Mouse (Mus musculus) urinary bladder, postnatal 14 days (tissue): Measurements from ENCODE around the gene Nfkb2.
A peak's percentile ranks its signal among the peaks of the same experiment; 100 is the strongest.

Experiments
- DNase-seq: peaks from one replicate; pipeline ENCODE4 v3.0.0; 2021; ENCODE audit warnings: low spot score

Gene Nfkb2

DNA sequence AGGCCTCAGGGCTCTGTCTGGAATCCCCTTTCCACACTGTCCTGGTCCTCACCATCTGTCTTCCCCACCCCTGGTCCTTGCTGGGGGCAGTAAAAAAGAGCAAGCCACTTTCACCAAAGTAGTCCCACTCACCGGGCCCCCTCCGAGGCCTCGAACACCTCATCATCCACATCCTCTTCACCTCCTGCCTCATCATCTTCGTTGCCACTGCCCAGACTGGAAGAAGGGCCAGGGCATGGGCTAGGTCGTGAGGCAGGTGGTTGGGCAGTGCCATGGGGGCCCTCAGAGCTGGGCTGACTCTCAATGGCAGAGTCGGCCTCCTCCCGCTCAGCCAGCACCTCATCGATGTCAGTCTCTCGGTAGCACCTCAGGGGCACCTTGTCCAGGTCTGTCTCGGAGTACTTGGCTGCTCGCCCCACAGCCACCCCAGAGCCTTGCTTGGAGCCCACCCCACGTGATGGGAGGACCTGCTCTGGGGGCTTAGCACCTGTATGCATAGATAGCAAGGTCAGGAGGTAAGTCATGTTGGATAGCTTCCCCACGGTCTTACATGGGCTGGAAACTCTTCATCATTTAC is 19.0 kb downstream of the Nfkb2 start:
- no peak for DNase-seq

DNA sequence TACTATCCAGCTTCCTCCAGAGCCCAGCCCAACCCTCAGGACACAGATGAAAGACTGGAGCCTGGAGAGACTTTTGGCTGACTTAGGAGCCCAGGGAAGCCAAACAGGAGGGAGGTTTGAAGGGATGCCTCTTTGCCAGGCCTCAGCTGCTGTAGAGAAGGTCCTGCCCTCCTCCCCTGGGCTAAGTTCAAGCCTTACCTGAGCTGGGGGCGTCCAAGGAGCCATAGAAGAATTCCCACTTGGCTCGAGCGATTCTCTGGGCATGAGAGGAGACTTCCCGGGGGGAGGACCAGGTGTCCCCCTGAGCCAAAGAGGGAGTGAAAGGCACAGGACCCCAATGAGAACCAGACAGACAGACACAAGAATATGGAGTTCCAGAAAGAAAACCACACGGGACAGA is 19.6 kb downstream of the Nfkb2 start:
- DNase-seq, result no peak

DNA sequence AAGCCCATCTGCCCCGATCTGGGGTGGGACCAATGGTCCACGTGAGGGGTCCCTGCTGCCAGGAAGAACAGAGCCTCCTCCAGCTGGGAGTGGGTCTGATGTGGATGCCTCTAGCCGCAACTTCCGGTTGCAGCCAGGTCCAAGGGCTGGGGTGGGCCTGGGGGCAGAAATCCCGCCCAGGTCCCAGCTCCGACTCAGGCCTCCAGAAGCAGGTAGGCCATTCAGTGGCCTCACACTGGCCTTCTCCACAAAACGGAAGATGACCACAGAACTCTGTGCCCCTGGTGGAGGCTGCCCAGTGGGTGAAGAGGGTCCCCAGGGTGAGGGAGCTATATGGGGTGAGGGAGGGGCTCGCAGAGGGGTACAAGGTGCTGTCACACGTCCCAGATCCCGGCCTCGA is 20.2 kb downstream of the Nfkb2 start:
- no peak for DNase-seq

DNA sequence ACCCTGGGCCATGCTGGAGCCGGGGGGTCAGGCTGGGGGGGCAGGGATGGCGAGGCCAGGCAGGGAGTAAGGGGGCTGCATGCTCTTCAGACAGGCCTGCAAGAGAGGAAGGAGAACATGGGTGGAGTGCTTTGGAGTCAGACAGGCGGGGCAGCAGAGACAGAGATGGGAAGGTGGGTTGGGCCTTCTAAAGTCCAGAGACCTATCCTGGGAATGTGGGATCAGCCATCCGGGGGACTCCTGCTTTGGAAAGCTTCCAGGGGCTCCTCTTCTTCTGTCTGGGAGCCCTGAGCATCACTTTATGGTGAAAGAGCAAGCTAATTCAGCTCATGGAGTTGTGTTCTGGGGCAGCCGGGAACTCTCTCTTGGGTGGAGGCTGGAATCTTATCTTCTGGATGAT is 20.8 kb downstream of the Nfkb2 start:
- no peak for DNase-seq

DNA sequence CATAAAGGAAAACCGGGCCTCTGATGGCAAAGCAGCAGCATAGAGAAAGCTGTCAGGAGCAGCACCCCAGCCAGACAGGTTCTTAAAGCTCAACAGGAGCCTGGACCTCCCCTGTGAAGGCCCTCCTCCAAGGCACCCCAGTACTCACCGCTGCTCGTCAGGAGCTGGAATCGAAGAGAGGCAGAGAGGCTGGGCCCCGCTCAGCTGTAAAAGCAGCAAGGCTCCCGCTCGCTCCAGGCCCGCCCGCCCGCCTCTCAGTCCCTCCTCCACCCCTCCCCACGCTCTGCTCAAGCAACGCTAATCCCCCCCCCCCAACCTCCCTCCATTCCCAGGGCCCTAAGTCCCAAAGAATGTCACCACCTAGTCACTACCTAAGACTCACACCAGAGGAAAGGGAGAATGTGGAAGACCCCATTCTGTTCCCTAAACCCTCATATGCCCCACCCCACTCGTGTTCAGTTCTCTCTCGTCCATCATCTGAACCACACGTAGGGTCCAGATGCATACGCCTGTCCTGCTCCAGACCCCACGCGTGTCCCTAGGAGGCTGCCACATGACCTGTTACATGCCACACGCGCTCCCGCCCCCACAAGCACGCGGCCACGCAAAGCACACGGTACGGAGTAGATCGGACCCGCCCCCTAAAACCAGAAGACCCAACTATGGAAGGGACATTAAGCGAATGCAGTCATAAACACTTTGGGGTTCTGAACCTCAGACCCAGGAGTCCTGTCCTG is 22.1 kb downstream of the Nfkb2 start:
- no peak for DNase-seq

DNA sequence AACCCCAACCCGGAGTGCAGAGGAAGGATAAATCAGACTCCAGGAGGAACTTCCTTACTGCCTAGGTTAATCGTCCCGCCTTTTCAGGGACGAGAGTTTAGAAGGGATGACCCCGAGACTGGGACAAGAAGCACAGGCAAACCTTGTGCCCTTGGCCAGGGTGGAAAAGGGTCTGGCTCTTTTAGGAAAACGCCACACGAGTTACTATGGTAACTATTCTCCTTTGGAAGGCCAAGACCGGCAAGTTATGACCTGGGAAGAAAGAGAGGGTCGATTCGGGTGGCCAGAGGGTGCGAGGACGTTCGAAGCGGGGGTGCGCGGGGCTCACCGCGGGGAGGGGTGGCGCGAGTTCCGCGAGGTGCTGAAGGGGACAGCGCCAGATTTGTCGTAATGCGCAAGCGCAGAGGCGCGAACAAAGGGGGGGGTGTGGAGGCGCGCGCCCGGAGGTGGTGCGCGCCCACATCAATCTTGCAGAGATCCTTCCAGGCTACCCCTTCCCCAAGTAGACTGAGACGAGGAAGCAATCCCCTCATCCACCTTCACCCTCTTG is 22.7 kb downstream of the Nfkb2 start, which contains the start of gene Psd:
Gene Psd (minus strand): TSS at position 401 of the 550 bp plus-strand sequence.
- DNase-seq, result no peak

DNA sequence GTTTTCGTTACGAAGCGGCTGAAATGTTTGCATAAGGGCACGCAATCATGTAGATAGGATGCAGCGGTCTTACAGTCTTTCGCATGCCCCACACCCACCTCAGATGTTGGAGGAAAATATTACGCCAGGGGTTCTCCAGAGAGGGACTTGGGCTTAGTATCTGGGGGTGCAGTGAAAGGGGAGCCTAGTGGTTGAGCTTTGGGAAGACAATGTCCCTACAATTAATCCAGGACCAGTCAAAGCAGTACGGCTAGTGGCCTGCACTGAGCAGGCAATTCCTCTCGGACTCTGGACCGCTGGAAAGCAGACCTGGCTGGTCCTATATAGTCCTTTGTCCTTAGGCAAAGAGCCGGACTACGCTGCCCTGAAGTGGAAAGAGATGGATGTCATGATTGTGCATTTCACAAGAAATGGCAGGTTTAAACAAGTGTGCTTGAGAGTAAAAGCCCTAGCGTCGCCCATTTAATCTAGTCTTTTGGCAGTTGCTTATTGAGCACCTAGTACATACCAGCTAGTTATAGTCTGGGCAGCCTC is 23.5 kb downstream of the Nfkb2 start:
- DNase-seq, result no peak

DNA sequence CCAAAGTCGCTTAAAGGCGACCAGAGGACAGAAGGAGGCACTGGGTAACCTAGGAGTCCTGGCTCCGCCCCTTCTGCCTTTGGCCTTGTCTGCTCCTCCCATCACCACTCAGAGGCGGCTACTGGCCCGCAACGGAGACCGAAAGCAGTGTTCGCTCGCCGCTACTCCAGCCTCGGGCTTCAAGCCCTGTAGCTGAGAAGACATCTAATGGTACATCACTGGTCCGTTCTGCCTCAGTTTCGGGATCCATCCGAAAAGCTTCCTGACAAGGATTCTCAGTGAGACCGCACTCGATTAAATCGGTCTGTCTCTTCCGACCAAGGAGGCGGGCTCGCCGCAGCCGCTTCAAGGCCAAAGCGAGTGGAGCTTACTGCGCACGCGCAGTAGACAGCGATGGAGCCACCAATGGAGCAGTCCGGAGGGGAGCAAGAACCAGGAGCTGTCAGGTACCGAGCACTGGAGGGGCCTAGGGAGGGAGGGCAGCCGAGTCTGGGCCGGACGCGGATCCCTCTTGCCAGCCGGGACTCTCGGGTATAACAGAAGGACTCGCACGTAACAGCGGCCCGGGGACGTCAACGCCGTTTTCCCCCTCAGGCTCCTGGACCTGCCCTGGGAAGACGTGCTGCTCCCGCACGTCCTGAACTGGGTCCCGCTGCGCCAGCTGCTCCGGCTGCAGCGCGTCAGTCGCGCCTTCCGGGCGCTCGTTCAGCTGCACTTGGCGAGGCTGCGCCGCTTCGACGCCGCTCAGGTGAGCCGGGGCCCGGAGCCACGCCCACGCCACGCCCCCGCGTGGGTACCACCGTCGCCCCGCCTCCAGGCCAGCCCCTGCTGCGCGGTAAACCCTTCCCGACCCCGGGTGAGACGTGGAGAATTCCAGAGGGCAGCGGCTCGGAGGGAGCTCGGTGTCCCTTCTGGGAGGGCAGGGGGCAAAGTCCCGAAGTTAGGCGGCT is 24.2 kb downstream of the Nfkb2 start, which contains the start of gene Fbxl15:
Gene Fbxl15 (plus strand): TSS at position 104 of the 950 bp plus-strand sequence.
- peak; percentile 96 for DNase-seq

DNA sequence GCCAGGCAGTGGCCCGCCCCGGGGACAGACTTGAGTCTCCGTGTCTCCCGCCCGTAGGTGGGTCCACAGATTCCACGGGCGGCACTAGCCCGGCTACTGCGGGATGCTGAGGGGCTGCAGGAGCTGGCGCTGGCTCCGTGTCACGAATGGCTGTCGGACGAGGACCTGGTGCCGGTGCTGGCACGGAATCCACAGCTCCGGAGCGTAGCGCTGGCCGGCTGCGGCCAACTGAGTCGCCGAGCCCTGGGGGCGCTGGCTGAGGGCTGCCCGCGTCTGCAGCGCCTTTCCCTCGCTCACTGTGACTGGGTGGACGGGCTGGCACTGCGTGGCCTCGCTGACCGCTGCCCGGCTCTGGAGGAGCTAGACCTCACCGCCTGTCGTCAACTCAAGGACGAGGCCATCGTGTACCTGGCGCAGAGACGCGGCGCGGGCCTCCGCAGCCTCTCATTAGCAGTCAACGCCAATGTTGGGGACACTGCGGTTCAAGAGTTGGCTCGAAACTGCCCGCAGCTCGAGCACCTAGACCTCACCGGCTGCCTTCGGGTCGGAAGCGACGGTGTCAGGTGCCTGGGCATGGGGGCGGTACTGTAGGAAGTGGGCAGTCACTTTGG is 25.0 kb downstream of the Nfkb2 start:
- no peak for DNase-seq

DNA sequence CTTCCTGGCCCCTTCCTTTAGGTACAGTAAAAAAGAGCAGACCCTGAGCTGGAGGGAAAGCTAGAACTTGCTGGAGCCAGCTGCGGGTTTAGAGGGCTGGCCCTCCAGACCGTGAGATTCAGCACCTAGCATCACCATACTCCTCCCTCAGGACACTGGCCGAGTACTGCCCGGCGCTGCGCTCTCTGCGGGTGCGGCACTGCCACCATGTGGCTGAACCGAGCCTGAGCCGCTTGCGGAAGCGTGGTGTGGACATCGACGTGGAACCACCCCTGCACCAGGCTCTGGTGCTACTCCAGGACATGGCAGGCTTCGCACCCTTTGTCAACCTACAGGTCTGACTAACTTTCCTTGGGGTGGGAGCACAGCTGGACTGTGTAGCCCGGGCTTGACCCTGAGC is 25.8 kb downstream of the Nfkb2 start:
- DNase-seq, result peak; percentile 89

DNA sequence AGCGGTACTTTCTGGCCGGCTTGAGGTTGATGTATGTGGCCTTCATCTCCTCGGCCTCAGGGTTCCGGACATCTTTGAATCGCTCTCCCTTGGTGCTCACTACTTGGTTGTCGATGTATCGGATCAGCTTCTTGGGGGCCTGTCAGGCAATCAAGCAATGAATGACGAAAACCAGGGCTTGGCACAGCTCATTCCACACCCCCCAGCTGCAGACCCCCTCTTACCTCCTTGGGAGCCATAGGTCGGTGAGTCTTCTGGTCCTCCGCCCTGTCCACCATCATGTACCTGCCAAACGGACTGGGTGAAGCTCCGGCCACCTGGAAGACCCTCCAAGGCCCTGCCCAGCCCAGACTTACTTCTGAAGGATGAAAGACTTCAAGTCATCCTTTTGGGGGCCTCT is 26.6 kb downstream of the Nfkb2 start:
- DNase-seq, result no peak

DNA sequence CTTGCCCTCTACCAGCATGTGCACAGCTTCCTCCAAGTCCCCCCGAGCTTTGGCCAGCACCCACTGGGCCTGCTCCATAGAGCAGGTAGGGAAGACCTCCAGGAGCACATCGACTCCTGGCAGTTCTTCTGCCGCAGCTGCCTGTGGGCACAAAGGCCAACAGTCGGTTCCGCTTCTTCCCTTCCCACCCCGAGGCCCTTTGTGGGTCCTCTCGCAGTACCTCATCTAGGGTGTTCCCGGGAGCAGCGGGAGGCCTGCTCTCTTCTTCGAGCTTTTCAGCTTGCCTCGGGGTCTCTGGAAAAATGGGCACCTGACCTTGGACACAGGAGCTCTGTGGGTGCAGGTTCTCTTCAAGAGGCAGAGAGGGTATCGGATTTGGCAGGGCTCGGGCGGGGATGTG is 27.2 kb downstream of the Nfkb2 start:
- DNase-seq, result no peak

DNA sequence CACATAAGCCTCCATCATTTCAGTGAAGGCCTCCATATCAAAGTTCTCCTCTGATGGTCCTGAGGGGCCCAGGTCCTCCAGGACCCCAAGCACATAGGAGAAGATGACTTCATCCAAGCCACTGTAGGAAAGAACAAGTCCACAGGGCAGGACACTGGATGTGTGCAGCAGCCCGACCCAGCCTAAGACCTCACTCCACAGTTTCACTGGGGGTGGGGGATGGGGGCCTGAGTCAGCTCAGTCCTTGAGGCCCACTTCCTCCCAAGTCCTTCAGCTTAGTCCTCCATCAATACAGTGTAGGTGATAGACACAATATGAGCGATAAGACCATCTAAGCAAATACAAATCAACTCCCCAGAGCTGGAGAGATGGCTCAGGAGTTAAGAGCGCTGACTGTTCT is 27.8 kb downstream of the Nfkb2 start:
- DNase-seq, result no peak

DNA sequence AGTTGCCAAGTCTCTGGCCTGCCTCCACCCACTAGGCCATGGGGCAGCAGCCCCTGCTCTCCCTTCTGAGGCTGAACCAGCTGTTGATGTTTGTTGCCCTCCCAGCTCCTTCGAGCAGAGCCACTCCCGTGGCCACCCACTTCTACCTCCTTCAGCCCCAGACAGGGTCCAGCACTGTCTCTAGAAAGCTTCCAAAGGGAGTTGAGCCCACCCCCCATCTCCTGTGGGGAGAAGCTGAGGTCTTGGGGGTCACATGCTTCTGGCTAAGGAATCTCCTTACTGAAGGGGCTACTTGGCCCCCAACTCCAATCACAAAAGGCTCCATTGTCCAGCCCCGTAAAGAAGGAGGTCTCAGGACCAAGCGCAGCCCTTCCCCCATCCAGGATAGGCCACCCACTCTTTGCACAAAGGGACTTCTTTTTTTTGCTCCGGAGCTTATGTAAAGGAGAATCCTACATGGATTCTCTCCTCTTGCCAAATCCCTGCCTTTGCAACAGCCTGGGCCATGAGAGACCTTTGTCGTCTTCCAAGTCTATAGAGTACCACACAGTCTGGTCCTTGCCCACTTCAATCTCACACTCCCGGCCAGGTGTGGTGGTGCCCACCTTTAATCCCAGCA is 28.7 kb downstream of the Nfkb2 start:
- DNase-seq, result no peak

DNA sequence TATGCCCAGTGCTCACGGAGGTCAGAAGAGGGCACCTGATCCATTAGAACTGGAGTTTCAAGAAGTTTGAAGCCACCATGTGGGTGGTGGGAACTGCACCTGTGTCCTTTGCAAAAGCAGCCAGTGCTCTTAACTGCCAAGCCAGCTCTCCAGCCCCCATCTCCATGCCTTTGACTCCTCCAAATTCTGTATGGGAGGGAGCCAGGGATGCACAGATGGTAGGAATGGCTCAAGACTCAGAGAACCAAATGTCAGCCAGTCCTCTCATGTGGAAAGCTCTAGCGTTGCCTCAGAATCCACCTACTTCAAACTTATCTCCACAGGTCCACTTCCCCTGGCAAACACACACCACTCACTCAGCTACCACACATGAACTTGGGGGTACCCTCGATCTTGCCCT is 29.8 kb downstream of the Nfkb2 start:
- DNase-seq, result no peak

DNA sequence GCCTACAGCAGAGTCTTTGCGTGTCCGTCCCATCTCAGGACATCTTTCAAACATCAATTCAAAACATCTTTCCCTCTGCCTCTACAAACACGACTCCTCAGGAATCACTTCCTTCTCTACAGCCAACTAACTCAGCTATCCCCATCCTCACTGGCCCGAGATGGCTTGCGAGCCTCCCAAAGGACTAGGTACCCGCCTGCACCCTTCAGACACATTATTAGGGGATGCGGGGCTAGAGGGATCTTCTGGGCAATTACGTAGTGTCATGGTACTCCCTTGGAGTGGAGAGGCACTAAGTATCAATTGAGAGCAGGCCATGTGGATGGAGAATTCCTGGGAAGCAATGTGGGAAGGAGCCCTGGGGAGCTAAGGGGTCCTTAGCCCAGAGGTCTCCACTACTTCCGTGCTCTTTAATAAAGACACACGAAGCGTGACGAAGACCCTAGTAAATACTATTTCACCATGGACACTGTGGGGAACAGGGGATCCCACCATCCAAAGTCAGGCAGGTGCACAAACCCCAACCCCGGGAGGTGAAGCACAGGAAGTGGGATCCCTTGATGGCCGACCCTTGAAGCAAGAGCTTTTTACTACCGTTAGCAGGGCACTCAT is 33.7 kb downstream of the Nfkb2 start:
- DNase-seq, result no peak

DNA sequence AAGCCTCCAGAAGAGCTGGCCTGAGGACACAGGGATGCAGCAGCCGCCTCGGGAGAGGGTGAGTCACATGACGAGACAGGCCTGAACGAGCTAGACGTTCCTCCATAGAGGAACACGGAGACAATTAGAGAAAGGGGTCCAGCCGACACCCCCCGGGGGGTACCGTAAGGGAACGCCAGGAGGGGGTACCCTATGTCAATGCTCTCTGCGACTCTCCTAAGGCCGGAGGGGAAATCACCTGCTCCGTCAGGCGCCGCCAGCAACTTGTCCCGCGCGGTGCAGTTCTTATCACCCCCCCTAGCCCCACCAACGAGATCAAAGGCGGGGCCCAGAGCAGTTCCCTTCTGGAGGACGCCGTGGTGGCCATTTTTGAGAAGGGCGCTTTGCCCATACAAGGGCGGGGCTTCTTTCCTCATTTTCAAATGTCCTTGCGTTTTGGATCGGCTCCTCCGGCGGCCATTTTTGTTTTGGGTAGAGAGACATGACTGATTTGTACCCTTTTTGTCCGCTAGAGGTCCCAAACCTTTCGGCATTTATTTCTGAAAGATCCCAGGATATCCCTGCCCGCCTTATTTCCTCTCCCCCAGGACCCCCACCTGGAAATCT is 34.3 kb downstream of the Nfkb2 start, which contains the start of gene Cuedc2:
Gene Cuedc2 (minus strand): TSS at position 372 of the 606 bp plus-strand sequence.
- peak; percentile 97 for DNase-seq

DNA sequence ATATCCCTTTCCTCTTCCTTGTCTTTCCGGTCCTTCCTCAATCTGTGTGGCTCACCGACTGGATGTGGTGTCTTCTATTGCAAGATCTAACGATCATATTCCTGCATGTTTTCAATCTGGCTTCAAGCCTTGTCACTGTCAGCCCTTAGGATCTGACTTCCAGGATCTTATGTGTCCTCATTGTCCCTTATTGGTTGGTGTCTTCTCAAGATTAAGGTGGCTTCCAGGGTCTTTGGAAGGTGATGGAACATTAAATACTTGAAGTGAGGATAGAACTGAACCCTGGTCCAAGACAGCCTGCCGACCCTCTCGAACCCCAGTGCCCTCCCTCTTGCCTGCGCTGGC is 34.8 kb downstream of the Nfkb2 start:
- no peak for DNase-seq

DNA sequence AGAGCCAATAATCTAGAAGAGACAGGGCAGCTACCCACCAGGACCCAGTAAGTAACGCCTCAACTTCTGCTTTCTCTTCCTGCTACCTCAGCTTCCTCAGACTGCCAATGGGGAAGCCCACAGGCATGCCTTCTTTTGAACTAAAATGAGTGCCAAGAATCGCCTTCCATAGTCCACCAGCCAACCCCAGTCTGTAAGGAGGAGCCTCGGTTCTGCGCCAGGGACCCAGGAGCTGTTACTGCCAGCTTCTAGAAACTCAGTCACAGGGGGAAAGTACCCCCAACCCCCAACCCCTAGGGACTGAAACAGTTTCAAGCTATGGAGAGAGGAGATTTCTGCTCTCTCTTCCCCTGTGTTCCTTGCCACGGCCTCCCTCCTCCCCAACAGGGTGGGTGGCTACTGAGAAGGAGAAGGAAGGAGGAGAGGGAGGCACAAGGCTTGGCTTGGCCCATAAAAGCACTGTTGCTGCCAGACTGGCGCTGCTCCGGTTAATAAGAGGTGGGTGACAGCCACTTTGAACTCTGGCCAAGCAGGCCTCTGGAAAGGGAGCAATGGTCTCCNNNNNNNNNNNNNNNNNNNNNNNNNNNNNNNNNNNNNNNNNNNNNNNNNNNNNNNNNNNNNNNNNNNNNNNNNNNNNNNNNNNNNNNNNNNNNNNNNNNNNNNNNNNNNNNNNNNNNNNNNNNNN is 35.3 kb downstream of the Nfkb2 start:
- no peak for DNase-seq
